Mouse (Mus musculus) heart, embryonic 11.5 days (tissue): ENCODE results near the gene Ccdc86. TPM values are rescaled to one million over a fixed set of nuclear protein-coding genes. Genes with fewer than 3 reads are reported as not detected.

ENCODE experiments used
- ATAC-seq: fragments of 200-750 bp; cut with Nextera tagmentation; replicated peaks from 2 replicates; pipeline ENCODE4 v1.8.0; 2017; ENCODE audit warnings: moderate library complexity; ENCODE audit not compliant: insufficient number of reproducible peaks, low FRiP score, low TSS enrichment
- H3K27ac ChIP-seq: fragments of 300-500 bp; sonication (generic); 2 replicates; pipeline ENCODE4 v1.5.1; 2014; ENCODE audit warnings: mild to moderate bottlenecking, low read depth, low read length
- H3K27me3 ChIP-seq: fragments of 300-500 bp; sonication (generic); 2 replicates; pipeline ENCODE4 v1.6.1; 2014; ENCODE audit warnings: mild to moderate bottlenecking, low read length, mixed read lengths; ENCODE audit not compliant: control insufficient read depth, insufficient read depth
- H3K36me3 ChIP-seq: fragments of 300-500 bp; sonication (generic); 2 replicates; pipeline ENCODE4 v1.6.1; 2014; ENCODE audit warnings: mild to moderate bottlenecking, low read length, moderate library complexity, mixed read lengths; ENCODE audit not compliant: control insufficient read depth, insufficient read depth
- H3K4me1 ChIP-seq: fragments of 300-500 bp; sonication (generic); 2 replicates; pipeline ENCODE4 v1.6.1; 2014; ENCODE audit warnings: low read length; ENCODE audit not compliant: control insufficient read depth, insufficient read depth
- H3K4me2 ChIP-seq: fragments of 300-500 bp; sonication (generic); 2 replicates; pipeline ENCODE4 v1.6.1; 2014; ENCODE audit warnings: mild to moderate bottlenecking, moderate library complexity
- H3K4me3 ChIP-seq: fragments of 300-500 bp; sonication (generic); 2 replicates; pipeline ENCODE4 v1.5.1; 2014; ENCODE audit warnings: low read depth, low read length
- H3K9ac ChIP-seq: fragments of 300-500 bp; sonication (generic); 2 replicates; pipeline ENCODE4 v1.6.1; 2014; ENCODE audit warnings: mild to moderate bottlenecking, low read depth, low read length, moderate library complexity
- H3K9me3 ChIP-seq: fragments of 300-500 bp; sonication (generic); replicated peaks from 2 replicates; pipeline ENCODE4 v1.6.1; 2016; ENCODE audit warnings: low read length; ENCODE audit not compliant: control insufficient read depth
- WGBS: fragments of 180-500 bp; shearing (Covaris S2); extraction: QIAGEN DNeasy Blood & Tissue Kit; methylation state at CpG from one replicate; pipeline ENCODE4 v1.1.7; 2014; ENCODE audit not compliant: insufficient replicate concordance; 5-methylcytosine and 5-hydroxymethylcytosine counted together
- polyA plus RNA-seq: library from polyadenylated mRNA; unstranded; fragments of >200 nt; fragmentation: Nextera tagmentation; extraction: Ambion mirVana; gene quantifications from 2 replicates; pipeline ENCODE4 v1.2.1, GENCODE M21; 2014

The Ccdc86 gene
- polyA plus RNA-seq, 1 experiment from 2014 or later: 17.7 TPM

GRCm38 (mm10) chr19:10926666-10927065 is 22.4 kb downstream of the Ccdc86 start:
- H3K4me2 ChIP-seq: no peak overlapping the region
- H3K36me3 ChIP-seq: no peaks in the 10 kb centered on the region
- ATAC-seq: no peak
- no peaks in the 10 kb centered on the region for H3K4me1 ChIP-seq
- 46% methylated on average over 4 of the region's 4 CpGs for WGBS
- no peaks in the 10 kb centered on the region for H3K27me3 ChIP-seq
- no peaks in the 10 kb centered on the region for H3K9me3 ChIP-seq
- no peak overlapping the region for H3K9ac ChIP-seq
- H3K4me3 ChIP-seq: no peak overlapping the region
- H3K27ac ChIP-seq: 0 out of 2 replicates have a peak overlapping the region, but pooled peaks have one; percentile 29

- 0 out of 2 replicates have a peak overlapping the region, but pooled peaks have one; percentile 29 for H3K27ac ChIP-seq
These were observed 22.9 kb downstream of the Ccdc86 start for GRCm38 (mm10) chr19:10926123-10926621.

GRCm38 (mm10) chr19:10924220-10924619 is 24.8 kb downstream of the Ccdc86 start:
- WGBS: 50% methylated on average over 4 of the region's 4 CpGs
- Histone ChIP-seq H3K9ac (no peak overlapping the region), H3K36me3 (no peaks in the 10 kb centered on the region), H3K27me3 (0 out of 2 replicates have a peak, but pooled peaks cover 2% of the 10 kb centered on the region), H3K4me2 (no peak overlapping the region), H3K9me3 (no peaks in the 10 kb centered on the region), H3K4me1 (no peaks in the 10 kb centered on the region), H3K27ac (no peak overlapping the region), H3K4me3 (no peak overlapping the region)
- no peak for ATAC-seq

More at GRCm38 (mm10) chr19:10926123-10926621, 22.9 kb downstream of the Ccdc86 start:
- 62% methylated on average over 6 of the region's 6 CpGs for WGBS
- H3K27me3 ChIP-seq: no peaks in the 10 kb centered on the region
- no peaks in the 10 kb centered on the region for H3K36me3 ChIP-seq
- no peak for ATAC-seq
- no peak overlapping the region for H3K4me2 ChIP-seq
- H3K4me1 ChIP-seq: no peaks in the 10 kb centered on the region
- no peaks in the 10 kb centered on the region for H3K9me3 ChIP-seq
- no peak overlapping the region for H3K9ac ChIP-seq
- H3K4me3 ChIP-seq: no peak overlapping the region

GRCm38 (mm10) chr19:10921058-10921457 is 28.0 kb downstream of the Ccdc86 start:
- WGBS: 66% methylated on average over 3 of the region's 3 CpGs
- H3K27ac ChIP-seq: no peak overlapping the region

GRCm38 (mm10) chr19:10920532-10920931 is 28.5 kb downstream of the Ccdc86 start, which contains the start of gene Zp1:
Zp1 (minus strand) TSS chr19:10920632.
- no peak for ATAC-seq
- 66% methylated on average over 2 of the region's 2 CpGs for WGBS
- Histone ChIP-seq H3K9ac (no peak within 1 kb of the TSS), H3K4me3 (no peak within 1 kb of the TSS), H3K4me2 (no peak within 1 kb of the TSS), H3K36me3 (no peaks in the 10 kb centered on the region), H3K27ac (no peak within 1 kb of the TSS), H3K27me3 (0 out of 2 replicates have a peak, but pooled peaks cover 2% of the 10 kb centered on the region), H3K9me3 (no peaks in the 10 kb centered on the region), H3K4me1 (peaks cover 3% of the 10 kb centered on the region; the same call in 1 of the 2 replicates)

More at GRCm38 (mm10) chr19:10921058-10921457, 28.0 kb downstream of the Ccdc86 start:
- Histone ChIP-seq H3K27me3 (0 out of 2 replicates have a peak, but pooled peaks cover 2% of the 10 kb centered on the region), H3K9ac (no peak overlapping the region), H3K4me1 (peaks cover 3% of the 10 kb centered on the region; the same call in 1 of the 2 replicates), H3K4me3 (no peak overlapping the region), H3K36me3 (no peaks in the 10 kb centered on the region), H3K9me3 (no peaks in the 10 kb centered on the region), H3K4me2 (no peak overlapping the region)
- ATAC-seq: no peak

GRCm38 (mm10) chr19:10918321-10918991 is 30.6 kb downstream of the Ccdc86 start:
- H3K4me3 ChIP-seq: no peak overlapping the region
- no peak overlapping the region for H3K27ac ChIP-seq
- no peaks in the 10 kb centered on the region for H3K9me3 ChIP-seq
- H3K9ac ChIP-seq: no peak overlapping the region
- H3K4me2 ChIP-seq: no peak overlapping the region
- WGBS: 86% methylated on average over 10 of the region's 10 CpGs
- H3K27me3 ChIP-seq: 0 out of 2 replicates have a peak, but pooled peaks cover 2% of the 10 kb centered on the region
- ATAC-seq: no peak
- peaks cover 15% of the 10 kb centered on the region for H3K4me1 ChIP-seq
- no peaks in the 10 kb centered on the region for H3K36me3 ChIP-seq

- no peak overlapping the region for H3K4me2 ChIP-seq
- no peaks in the 10 kb centered on the region for H3K9me3 ChIP-seq
- no peak overlapping the region for H3K9ac ChIP-seq
- WGBS: 44% methylated on average over 5 of the region's 5 CpGs
- no peak overlapping the region for H3K4me3 ChIP-seq
- no peak for ATAC-seq
- no peaks in the 10 kb centered on the region for H3K36me3 ChIP-seq
- H3K27me3 ChIP-seq: 0 out of 2 replicates have a peak, but pooled peaks cover 2% of the 10 kb centered on the region
- H3K4me1 ChIP-seq: peaks cover 15% of the 10 kb centered on the region
- no peak overlapping the region for H3K27ac ChIP-seq
These were observed 32.6 kb downstream of the Ccdc86 start for GRCm38 (mm10) chr19:10916506-10916905.

GRCm38 (mm10) chr19:10914870-10915269 is 34.2 kb downstream of the Ccdc86 start:
- Histone ChIP-seq H3K27ac (peak overlapping the region; percentile 50), H3K9ac (no peak overlapping the region), H3K4me3 (no peak overlapping the region), H3K4me1 (peaks cover 15% of the 10 kb centered on the region), H3K36me3 (no peaks in the 10 kb centered on the region), H3K9me3 (no peaks in the 10 kb centered on the region), H3K27me3 (no peaks in the 10 kb centered on the region), H3K4me2 (no peak overlapping the region)
- no peak for ATAC-seq
- WGBS: 67% methylated on average over 2 of the region's 2 CpGs
